Mouse (Mus musculus) heart, postnatal 0 days (tissue): ENCODE measurements around the gene Ppt2.

Source experiments
- CTCF ChIP-seq: IDR thresholded peaks from 2 replicates; pipeline ENCODE4 v1.5.1; 2016; ENCODE audit warnings: antibody characterized with exemption, control low read depth, low read depth
- EP300 ChIP-seq: IDR thresholded peaks from 2 replicates; pipeline ENCODE4 v1.6.1; 2016; ENCODE audit warnings: antibody characterized with exemption, low read depth

DNA sequence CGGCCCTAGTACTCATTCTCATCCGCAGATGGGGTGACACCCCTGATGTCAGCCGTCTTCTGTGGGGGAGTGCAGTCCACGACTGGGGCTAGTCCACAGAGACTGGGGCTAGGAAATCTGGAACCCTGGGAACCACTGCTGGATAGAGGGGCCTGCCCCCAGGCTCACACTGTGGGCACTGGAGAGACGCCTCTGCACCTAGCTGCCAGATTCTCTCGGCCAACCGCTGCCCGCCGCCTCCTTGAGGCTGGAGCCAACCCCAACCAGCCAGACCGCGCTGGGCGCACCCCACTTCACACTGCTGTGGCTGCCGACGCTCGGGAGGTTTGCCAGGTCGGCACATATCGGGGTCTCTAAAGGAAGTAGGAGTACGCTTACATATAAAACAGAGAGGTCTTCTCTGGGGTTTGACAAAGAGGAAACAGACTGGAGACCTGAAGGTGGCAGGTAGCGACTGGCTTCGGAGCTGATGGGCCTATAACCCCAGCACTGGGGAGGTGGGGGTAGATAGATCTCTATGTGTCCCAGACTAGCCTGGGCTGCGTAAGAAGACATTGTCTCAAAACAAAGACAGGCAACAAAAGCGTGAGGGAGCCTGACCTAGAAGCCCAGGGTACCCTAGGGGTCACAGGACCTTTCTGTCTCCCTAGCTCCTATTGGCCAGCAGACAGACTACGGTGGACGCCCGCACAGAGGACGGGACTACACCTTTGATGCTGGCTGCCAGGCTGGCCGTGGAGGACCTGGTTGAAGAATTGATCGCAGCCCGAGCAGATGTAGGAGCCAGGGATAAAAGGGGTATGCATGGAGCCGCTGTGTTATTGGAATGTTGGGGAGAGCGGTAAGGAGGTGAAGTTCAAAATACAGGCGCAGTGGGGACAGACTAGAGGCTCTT, 42.2 kb downstream of the Ppt2 start:
- TF ChIP-seq CTCF (no peak), EP300 (no peak)
